Mouse (Mus musculus) embryonic stem cell, embryonic (primary cell): ENCODE data around the gene Pfpl.

ENCODE experiments used
- CTCF ChIA-PET, 4 experiments: fragments of 300-600 bp in 2 of 4; fragments of 350-600 bp in 2 of 4; sonication (Branson Sonifier 250); formaldehyde crosslinking; loops; one replicate each; lab custom pipeline; 2022; ENCODE audit warnings: inconsistent platforms in 2 of 4; lab: Charles Lee
- POLR2A ChIA-PET, 4 experiments: fragments of 300-600 bp in 2 of 4; fragments of 350-600 bp in 2 of 4; sonication (Branson Sonifier 250); formaldehyde crosslinking; loops; one replicate each; lab custom pipeline; 2022; ENCODE audit warnings: antibody characterized with exemption in 4 of 4, inconsistent platforms in 1 of 4; lab: Charles Lee

The Pfpl gene

GRCm38 (mm10) chr19:12460282-12461249 is 32.9 kb downstream of the Pfpl start, which contains the start of gene Mpeg1:
TSS of gene Mpeg1 (plus strand) at chr19:12460779.
- CTCF ChIA-PET, result no interaction called here
- POLR2A ChIA-PET, result interaction anchor here in 2 of 4 experiments (0.6 kb wide), 2 partner anchors 28 to 153 kb away, joined by 3 read pairs; no protein-coding TSS in a partner anchor

- POLR2A ChIA-PET, result interaction anchor here in 3 of 4 experiments (0.6 to 2.3 kb wide), 13 partner anchors 11 to 498 kb away, joined by 3 to 9 read pairs (median 5); partner anchors contain the start of genes Dtx4 (in 2 of the 3), Lpxn (in 1 of the 3) and Zfp91 (in 1 of the 3)
Observed at GRCm38 (mm10) chr19:12462851-12463721, 35.4 kb downstream of the Pfpl start.

GRCm38 (mm10) chr19:12463722-12464035 is 36.0 kb downstream of the Pfpl start:
- ChIA-PET CTCF (interaction anchor here (0.7 to 2.4 kb wide), 8 partner anchors 11 to 38 kb away, joined by 3 to 22 read pairs (median 6); partner anchors contain the start of gene Dtx4 (in 3 of the 4)), POLR2A (interaction anchor here in 3 of 4 experiments (0.6 to 2.3 kb wide), 12 partner anchors 10 to 498 kb away, joined by 3 to 9 read pairs (median 4); partner anchors contain the start of genes Dtx4 (in 1 of the 3), Lpxn (in 1 of the 3) and Zfp91 (in 1 of the 3))

More at GRCm38 (mm10) chr19:12462851-12463721, 35.4 kb downstream of the Pfpl start:
- CTCF ChIA-PET, result interaction anchor here (0.7 to 2.4 kb wide), 5 partner anchors 21 to 39 kb away, joined by 3 to 22 read pairs (median 7); partner anchors contain the start of gene Dtx4 (in 3 of the 4)

GRCm38 (mm10) chr19:12464127-12464526 is 36.4 kb downstream of the Pfpl start:
- POLR2A ChIA-PET, result interaction anchor here in 3 of 4 experiments (0.7 to 2.3 kb wide), 11 partner anchors 10 to 499 kb away, joined by 3 to 9 read pairs (median 5); partner anchors contain the start of genes Dtx4 (in 1 of the 3), Lpxn (in 1 of the 3) and Zfp91 (in 1 of the 3)
- CTCF ChIA-PET, result interaction anchor here (0.7 to 2.4 kb wide), 8 partner anchors 10 to 38 kb away, joined by 3 to 22 read pairs (median 6); partner anchors contain the start of gene Dtx4 (in 3 of the 4)

GRCm38 (mm10) chr19:12464674-12465073 is 37.0 kb downstream of the Pfpl start:
- ChIA-PET POLR2A (interaction anchor here in 2 of 4 experiments (1.0 to 2.3 kb wide), 4 partner anchors 21 to 331 kb away, joined by 3 to 9 read pairs (median 8); partner anchors contain the start of genes Lpxn (in 1 of the 2) and Zfp91 (in 1 of the 2)), CTCF (interaction anchor here in 3 of 4 experiments (1.0 to 2.4 kb wide), 5 partner anchors 24 to 37 kb away, joined by 3 to 22 read pairs (median 7); partner anchors contain the start of gene Dtx4 (in 2 of the 3))

GRCm38 (mm10) chr19:12465530-12466144 is 37.9 kb downstream of the Pfpl start:
- ChIA-PET CTCF (interaction anchor here in 1 of 4 experiments (2.4 kb wide), 1 partner anchor 36 kb away, joined by 16 read pairs; the partner anchor contains the start of gene Dtx4), POLR2A (interaction anchor here in 1 of 4 experiments (1.4 kb wide), 1 partner anchor 36 kb away, joined by 3 read pairs; the partner anchor contains the start of gene Dtx4)

- CTCF ChIA-PET, result interaction anchor here in 2 of 4 experiments (0.6 to 2.4 kb wide), 2 partner anchors 32 to 35 kb away, joined by 3 to 16 read pairs; partner anchors contain the start of gene Dtx4 (in 1 of the 2)
Observed at GRCm38 (mm10) chr19:12466204-12466603, 38.5 kb downstream of the Pfpl start.

GRCm38 (mm10) chr19:12467436-12467835 is 39.7 kb downstream of the Pfpl start:
- CTCF ChIA-PET, result interaction anchor here in 2 of 4 experiments (0.7 to 2.4 kb wide), 2 partner anchors 32 to 34 kb away, joined by 4 to 16 read pairs; partner anchors contain the start of gene Dtx4 (in 1 of the 2)
- POLR2A ChIA-PET, result interaction anchor here in 2 of 4 experiments (0.5 to 1.0 kb wide), 2 partner anchors 9 to 441 kb away, joined by 3 to 11 read pairs; no protein-coding TSS in a partner anchor

More at GRCm38 (mm10) chr19:12466204-12466603, 38.5 kb downstream of the Pfpl start:
- POLR2A ChIA-PET, result interaction anchor here in 1 of 4 experiments (1.4 kb wide), 1 partner anchor 35 kb away, joined by 3 read pairs; the partner anchor contains the start of gene Dtx4

- ChIA-PET CTCF (no interaction called here), POLR2A (interaction anchor here in 1 of 4 experiments (0.5 kb wide), 1 partner anchor 13 kb away, joined by 3 read pairs; no protein-coding TSS in a partner anchor)
Observed at GRCm38 (mm10) chr19:12471866-12472265, 44.2 kb downstream of the Pfpl start.

GRCm38 (mm10) chr19:12472381-12472976 is 44.8 kb downstream of the Pfpl start:
- ChIA-PET CTCF (interaction anchor here in 2 of 4 experiments (0.6 to 0.7 kb wide), 2 partner anchors 10 to 339 kb away, joined by 4 to 14 read pairs; no protein-coding TSS in a partner anchor), POLR2A (interaction anchor here in 2 of 4 experiments (0.6 to 1.4 kb wide), 4 partner anchors 9 to 29 kb away, joined by 3 to 4 read pairs (median 4); no protein-coding TSS in a partner anchor)

- POLR2A ChIA-PET, result interaction anchor here in 2 of 4 experiments (0.6 to 1.6 kb wide), 5 partner anchors 9 to 29 kb away, joined by 3 to 5 read pairs (median 4); no protein-coding TSS in a partner anchor
- CTCF ChIA-PET, result interaction anchor here in 3 of 4 experiments (0.6 to 1.2 kb wide), 3 partner anchors 10 to 338 kb away, joined by 4 to 14 read pairs (median 4); no protein-coding TSS in a partner anchor
Observed at GRCm38 (mm10) chr19:12473201-12473641, 45.5 kb downstream of the Pfpl start.

GRCm38 (mm10) chr19:12473951-12474350 is 46.2 kb downstream of the Pfpl start:
- CTCF ChIA-PET, result interaction anchor here in 3 of 4 experiments (0.6 to 1.2 kb wide), 4 partner anchors 10 to 1314 kb away, joined by 3 to 5 read pairs (median 4); partner anchors contain the start of gene Dtx4 (in 1 of the 3)
- POLR2A ChIA-PET, result interaction anchor here in 2 of 4 experiments (0.8 to 1.6 kb wide), 5 partner anchors 8 to 14 kb away, joined by 3 to 6 read pairs (median 4); no protein-coding TSS in a partner anchor

- CTCF ChIA-PET, result interaction anchor here in 2 of 4 experiments (0.5 to 1.3 kb wide), 4 partner anchors 13 to 714 kb away, joined by 3 to 13 read pairs (median 7); no protein-coding TSS in a partner anchor
- POLR2A ChIA-PET, result interaction anchor here in 2 of 4 experiments (0.8 to 1.1 kb wide), 2 partner anchors 8 to 320 kb away, joined by 3 read pairs; partner anchors contain the start of genes Lpxn (in 1 of the 2) and Zfp91 (in 1 of the 2)
Observed at GRCm38 (mm10) chr19:12475380-12476250, 47.9 kb downstream of the Pfpl start.

- POLR2A ChIA-PET, result interaction anchor here in 3 of 4 experiments (0.6 to 0.8 kb wide), 3 partner anchors 9 to 704 kb away, joined by 3 read pairs; partner anchors contain the start of gene Dtx4 (in 1 of the 3)
- CTCF ChIA-PET, result interaction anchor here in 2 of 4 experiments (0.7 to 1.3 kb wide), 2 partner anchors 11 to 16 kb away, joined by 6 to 8 read pairs; no protein-coding TSS in a partner anchor
Observed at GRCm38 (mm10) chr19:12476721-12477270, 49.1 kb downstream of the Pfpl start.
